Mouse (Mus musculus): Measurements from ENCODE around the gene Mapk8ip1. TPM values are rescaled to one million over a fixed set of nuclear protein-coding genes. Genes with fewer than 3 reads are reported as not detected.

The Mapk8ip1 gene
- polyA plus RNA-seq, 1 experiment from 2014 or later: 64.3 TPM

GRCm38 (mm10) chr2:92361795-92362194 lies 39.3 kb downstream of the Mapk8ip1 start:
- Histone ChIP-seq H3K9me3 (ENCODE audit: control insufficient read depth, low read length) (no peaks in the 10 kb centered on the region), H3K4me3 (ENCODE audit: low read depth, low read length) (no peak overlapping the region), H3K4me1 (ENCODE audit: control insufficient read depth, insufficient read depth, low read length) (no peaks in the 10 kb centered on the region), H3K9ac (replicated peaks; ENCODE audit: low read depth, low read length) (no peak overlapping the region), H3K27me3 (ENCODE audit: control insufficient read depth, insufficient read depth, low read length) (no peaks in the 10 kb centered on the region), H3K36me3 (ENCODE audit: control insufficient read depth, insufficient read depth, low read length) (peaks cover 34% of the 10 kb centered on the region), H3K27ac (ENCODE audit: low read depth, low read length) (0 out of 2 replicates have a peak overlapping the region, but pooled peaks have one; percentile 28), H3K4me2 (ENCODE audit: low read depth, low read length) (no peak overlapping the region)
- WGBS: 87% methylated on average over 8 of the region's 8 CpGs
- 0 out of 2 replicates have a peak, but pooled peaks have one; percentile 33 for ATAC-seq (ENCODE audit: low read depth)

DNA sequence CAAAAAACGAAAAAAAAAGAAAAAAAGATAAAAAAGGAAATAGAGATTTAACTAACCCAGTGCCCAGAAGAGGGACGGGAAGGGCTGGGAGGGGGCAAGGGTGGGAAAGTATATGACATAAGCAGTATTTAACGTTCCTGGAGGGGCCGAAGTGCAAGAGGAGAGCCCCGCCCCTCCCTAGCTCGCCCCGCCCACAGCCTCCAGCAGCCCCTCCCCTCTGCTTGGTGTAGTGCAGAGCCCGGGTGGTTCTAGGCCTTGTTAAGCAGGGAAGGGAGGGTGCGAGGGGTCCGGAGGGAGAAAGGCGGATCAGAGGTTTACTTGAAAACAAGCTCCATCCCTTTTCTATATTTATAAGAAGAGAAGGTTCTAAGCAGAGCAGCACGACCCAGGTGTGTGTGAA lies 40.2 kb downstream of the Mapk8ip1 start:
- peaks cover 32% of the 10 kb centered on the region for H3K36me3 ChIP-seq (ENCODE audit: control insufficient read depth, insufficient read depth, low read length)

GRCm38 (mm10) chr2:92360186-92360823 lies 40.8 kb downstream of the Mapk8ip1 start:
- H3K4me3 ChIP-seq (ENCODE audit: low read depth, low read length): no peak overlapping the region
- ATAC-seq (ENCODE audit: low read depth): peak; percentile 69; the same call in 1 of the 2 replicates
- H3K4me1 ChIP-seq (ENCODE audit: control insufficient read depth, insufficient read depth, low read length): no peaks in the 10 kb centered on the region
- no peaks in the 10 kb centered on the region for H3K9me3 ChIP-seq (ENCODE audit: control insufficient read depth, low read length)
- no peaks in the 10 kb centered on the region for H3K27me3 ChIP-seq (ENCODE audit: control insufficient read depth, insufficient read depth, low read length)
- 51% methylated on average over 25 of the region's 25 CpGs for WGBS
- peaks cover 32% of the 10 kb centered on the region for H3K36me3 ChIP-seq (ENCODE audit: control insufficient read depth, insufficient read depth, low read length)
- H3K4me2 ChIP-seq (ENCODE audit: low read depth, low read length): no peak overlapping the region
- H3K27ac ChIP-seq (ENCODE audit: low read depth, low read length): peak overlapping the region; percentile 69
- no peak overlapping the region for H3K9ac ChIP-seq (replicated peaks; ENCODE audit: low read depth, low read length)

More for the DNA sequence above, 40.2 kb downstream of the Mapk8ip1 start:
- 0 out of 2 replicates have a peak overlapping the region, but pooled peaks have one; percentile 28 for H3K27ac ChIP-seq (ENCODE audit: low read depth, low read length)
- 15% methylated on average over 12 of the region's 12 CpGs for WGBS
- no peaks in the 10 kb centered on the region for H3K9me3 ChIP-seq (ENCODE audit: control insufficient read depth, low read length)
- no peaks in the 10 kb centered on the region for H3K4me1 ChIP-seq (ENCODE audit: control insufficient read depth, insufficient read depth, low read length)
- H3K27me3 ChIP-seq (ENCODE audit: control insufficient read depth, insufficient read depth, low read length): no peaks in the 10 kb centered on the region
- ATAC-seq (ENCODE audit: low read depth): peak; percentile 64; the same call in 1 of the 2 replicates
- no peak overlapping the region for H3K4me2 ChIP-seq (ENCODE audit: low read depth, low read length)
- H3K4me3 ChIP-seq (ENCODE audit: low read depth, low read length): no peak overlapping the region
- H3K9ac ChIP-seq (replicated peaks; ENCODE audit: low read depth, low read length): no peak overlapping the region

- Histone ChIP-seq H3K4me2 (ENCODE audit: low read depth, low read length) (no peak overlapping the region), H3K27ac (ENCODE audit: low read depth, low read length) (no peak overlapping the region), H3K9ac (replicated peaks; ENCODE audit: low read depth, low read length) (no peak overlapping the region), H3K4me1 (ENCODE audit: control insufficient read depth, insufficient read depth, low read length) (no peaks in the 10 kb centered on the region), H3K9me3 (ENCODE audit: control insufficient read depth, low read length) (no peaks in the 10 kb centered on the region), H3K36me3 (ENCODE audit: control insufficient read depth, insufficient read depth, low read length) (peaks cover 32% of the 10 kb centered on the region), H3K4me3 (ENCODE audit: low read depth, low read length) (no peak overlapping the region), H3K27me3 (ENCODE audit: control insufficient read depth, insufficient read depth, low read length) (no peaks in the 10 kb centered on the region)
- ATAC-seq (ENCODE audit: low read depth): no peak
- 92% methylated on average over 2 of the region's 2 CpGs for whole genome bisulfite sequencing
These were observed 41.8 kb downstream of the Mapk8ip1 start for GRCm38 (mm10) chr2:92359301-92359700.

DNA sequence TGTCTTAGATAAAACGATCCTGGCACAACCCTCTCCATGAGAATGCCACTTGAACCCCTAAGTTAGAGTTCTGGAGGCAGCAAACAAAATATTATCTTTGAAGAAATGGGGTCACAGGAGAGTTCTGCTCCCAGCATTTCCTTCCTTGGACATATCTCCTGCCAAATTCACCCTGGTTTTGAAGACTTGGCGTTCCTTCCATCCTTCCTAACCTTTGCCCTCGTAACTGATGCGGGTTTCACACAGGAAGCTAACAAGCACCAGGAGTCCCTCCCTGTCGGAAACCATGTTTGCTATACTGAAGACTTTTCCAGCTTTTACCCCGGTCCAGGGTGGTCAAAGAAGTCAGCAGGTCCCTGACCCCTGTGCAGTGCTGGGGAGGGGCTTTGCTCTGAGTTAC lies 46.8 kb downstream of the Mapk8ip1 start:
- H3K4me3 ChIP-seq (ENCODE audit: low read depth, low read length): no peak overlapping the region
- no peak overlapping the region for H3K27ac ChIP-seq (ENCODE audit: low read depth, low read length)
- peaks cover 34% of the 10 kb centered on the region for H3K36me3 ChIP-seq (ENCODE audit: control insufficient read depth, insufficient read depth, low read length)
- no peaks in the 10 kb centered on the region for H3K9me3 ChIP-seq (ENCODE audit: control insufficient read depth, low read length)
- H3K27me3 ChIP-seq (ENCODE audit: control insufficient read depth, insufficient read depth, low read length): no peaks in the 10 kb centered on the region
- WGBS: 76% methylated on average over 6 of the region's 6 CpGs
- H3K4me1 ChIP-seq (ENCODE audit: control insufficient read depth, insufficient read depth, low read length): no peaks in the 10 kb centered on the region
- no peak overlapping the region for H3K4me2 ChIP-seq (ENCODE audit: low read depth, low read length)
- H3K9ac ChIP-seq (replicated peaks; ENCODE audit: low read depth, low read length): no peak overlapping the region
- ATAC-seq (ENCODE audit: low read depth): no peak

DNA sequence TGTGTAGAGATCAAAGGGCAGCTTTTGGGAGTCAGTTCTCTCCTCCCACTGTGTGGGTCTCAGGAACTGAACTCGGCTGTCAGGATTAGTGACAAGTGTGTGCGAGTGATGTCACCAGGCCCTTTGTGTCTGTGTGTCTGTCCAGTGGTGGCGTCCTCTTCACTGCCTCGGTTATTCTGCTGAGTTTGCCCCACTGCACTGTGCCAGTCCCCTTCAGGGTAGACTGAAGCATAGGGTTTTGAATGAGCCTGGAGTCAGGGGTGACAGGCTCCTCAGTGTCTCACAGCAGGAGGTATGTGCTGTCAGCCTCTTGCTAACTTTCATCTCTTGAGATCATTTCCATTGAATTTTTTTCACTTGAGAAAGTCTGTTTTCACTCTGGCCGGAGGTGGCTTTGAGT lies 47.7 kb downstream of the Mapk8ip1 start:
- no peaks in the 10 kb centered on the region for H3K4me1 ChIP-seq (ENCODE audit: control insufficient read depth, insufficient read depth, low read length)
- no peaks in the 10 kb centered on the region for H3K27me3 ChIP-seq (ENCODE audit: control insufficient read depth, insufficient read depth, low read length)
- H3K4me3 ChIP-seq (ENCODE audit: low read depth, low read length): no peak overlapping the region
- H3K27ac ChIP-seq (ENCODE audit: low read depth, low read length): no peak overlapping the region
- 50% methylated on average over 5 of the region's 5 CpGs for WGBS
- H3K9ac ChIP-seq (replicated peaks; ENCODE audit: low read depth, low read length): no peak overlapping the region
- no peak for ATAC-seq (ENCODE audit: low read depth)
- H3K4me2 ChIP-seq (ENCODE audit: low read depth, low read length): no peak overlapping the region
- peaks cover 26% of the 10 kb centered on the region for H3K36me3 ChIP-seq (ENCODE audit: control insufficient read depth, insufficient read depth, low read length)
- no peaks in the 10 kb centered on the region for H3K9me3 ChIP-seq (ENCODE audit: control insufficient read depth, low read length)

DNA sequence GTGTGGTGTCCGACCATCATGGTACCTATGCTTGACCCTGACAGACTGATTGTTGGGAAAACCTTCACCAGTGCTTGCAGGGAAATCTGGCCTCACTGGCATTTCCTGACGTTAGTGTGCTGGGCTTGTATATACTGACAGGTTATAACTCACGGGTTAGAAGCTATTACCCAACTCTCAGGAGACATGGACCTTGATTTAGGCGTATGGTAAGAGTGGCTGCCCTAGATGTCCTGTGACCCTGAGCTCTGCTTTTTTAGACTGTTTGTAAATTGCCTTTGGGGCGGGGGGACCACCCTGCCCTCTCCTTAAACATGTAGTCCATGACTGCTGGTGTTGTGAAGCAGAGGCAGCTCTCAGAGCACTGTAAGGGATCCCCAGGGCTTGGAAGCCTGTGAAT lies 50.4 kb downstream of the Mapk8ip1 start:
- Histone ChIP-seq H3K4me2 (ENCODE audit: low read depth, low read length) (no peak overlapping the region), H3K9ac (replicated peaks; ENCODE audit: low read depth, low read length) (no peak overlapping the region), H3K4me1 (ENCODE audit: control insufficient read depth, insufficient read depth, low read length) (no peaks in the 10 kb centered on the region), H3K27ac (ENCODE audit: low read depth, low read length) (no peak overlapping the region), H3K4me3 (ENCODE audit: low read depth, low read length) (no peak overlapping the region), H3K27me3 (ENCODE audit: control insufficient read depth, insufficient read depth, low read length) (no peaks in the 10 kb centered on the region), H3K36me3 (ENCODE audit: control insufficient read depth, insufficient read depth, low read length) (peaks cover 17% of the 10 kb centered on the region), H3K9me3 (ENCODE audit: control insufficient read depth, low read length) (no peaks in the 10 kb centered on the region)
- 80% methylated on average over 5 of the region's 5 CpGs for WGBS
- ATAC-seq (ENCODE audit: low read depth): no peak

DNA sequence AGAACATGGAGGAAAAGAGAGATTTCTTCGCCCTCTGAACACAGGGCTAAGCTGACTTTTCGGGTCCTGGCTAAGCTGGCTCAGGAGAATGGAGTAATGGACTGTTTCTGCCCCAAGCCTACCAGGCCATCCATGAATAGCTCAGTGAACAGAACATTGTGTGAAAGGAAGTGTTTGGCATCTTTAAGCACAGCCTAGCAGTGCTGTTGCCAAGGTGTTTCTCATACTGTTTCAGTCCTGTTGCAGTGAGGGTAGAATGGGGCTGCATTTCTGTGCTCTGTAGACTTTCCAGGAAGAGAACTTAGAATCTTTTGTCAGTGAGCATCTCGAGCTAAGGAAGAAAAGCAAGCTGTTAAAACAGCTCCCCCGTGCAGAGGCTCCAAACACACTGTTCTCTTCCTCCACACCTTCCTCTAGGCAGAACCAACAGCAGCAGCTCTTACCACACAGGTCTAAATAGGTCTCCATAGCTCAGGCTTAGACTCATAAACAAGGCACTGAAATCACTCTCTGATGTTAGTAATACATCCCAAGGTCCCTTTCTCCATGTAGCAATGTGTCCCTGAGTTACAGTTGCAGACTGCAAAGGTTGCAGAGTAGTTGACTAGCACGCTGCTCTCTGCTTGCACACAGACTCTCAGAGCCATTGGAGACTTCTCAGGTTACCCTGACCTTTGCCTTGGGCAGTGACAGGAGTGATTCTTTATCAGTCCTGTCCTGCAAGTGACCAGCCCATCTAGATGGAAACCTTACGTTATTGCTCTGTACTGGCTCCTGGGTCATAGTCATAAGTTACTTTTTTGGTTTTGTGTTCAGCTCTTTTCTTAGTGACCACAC lies 51.3 kb downstream of the Mapk8ip1 start:
- H3K4me3 ChIP-seq (ENCODE audit: low read depth, low read length): no peak overlapping the region
- ATAC-seq (ENCODE audit: low read depth): no peak
- H3K36me3 ChIP-seq (ENCODE audit: control insufficient read depth, insufficient read depth, low read length): peaks cover 23% of the 10 kb centered on the region
- no peaks in the 10 kb centered on the region for H3K27me3 ChIP-seq (ENCODE audit: control insufficient read depth, insufficient read depth, low read length)
- peak overlapping the region; percentile 46 for H3K27ac ChIP-seq (ENCODE audit: low read depth, low read length)
- WGBS: 78% methylated on average over 6 of the region's 6 CpGs
- H3K9me3 ChIP-seq (ENCODE audit: control insufficient read depth, low read length): no peaks in the 10 kb centered on the region
- H3K4me1 ChIP-seq (ENCODE audit: control insufficient read depth, insufficient read depth, low read length): no peaks in the 10 kb centered on the region
- H3K9ac ChIP-seq (replicated peaks; ENCODE audit: low read depth, low read length): no peak overlapping the region
- no peak overlapping the region for H3K4me2 ChIP-seq (ENCODE audit: low read depth, low read length)

- WGBS: 90% methylated on average over 2 of the region's 2 CpGs
- Histone ChIP-seq H3K36me3 (ENCODE audit: control insufficient read depth, insufficient read depth, low read length) (peaks cover 28% of the 10 kb centered on the region), H3K27me3 (ENCODE audit: control insufficient read depth, insufficient read depth, low read length) (no peaks in the 10 kb centered on the region), H3K4me3 (ENCODE audit: low read depth, low read length) (no peak overlapping the region), H3K4me2 (ENCODE audit: low read depth, low read length) (no peak overlapping the region), H3K4me1 (ENCODE audit: control insufficient read depth, insufficient read depth, low read length) (no peaks in the 10 kb centered on the region), H3K9ac (replicated peaks; ENCODE audit: low read depth, low read length) (no peak overlapping the region), H3K9me3 (ENCODE audit: control insufficient read depth, low read length) (no peaks in the 10 kb centered on the region), H3K27ac (ENCODE audit: low read depth, low read length) (no peak overlapping the region)
- no peak for ATAC-seq (ENCODE audit: low read depth)
These were observed 53.9 kb downstream of the Mapk8ip1 start for GRCm38 (mm10) chr2:92347191-92347590.

Data from neural tube, embryonic 14.5 days (tissue).